8 mouse cellular contexts compared by ENCODE assay signal in the genomic region with DNA sequence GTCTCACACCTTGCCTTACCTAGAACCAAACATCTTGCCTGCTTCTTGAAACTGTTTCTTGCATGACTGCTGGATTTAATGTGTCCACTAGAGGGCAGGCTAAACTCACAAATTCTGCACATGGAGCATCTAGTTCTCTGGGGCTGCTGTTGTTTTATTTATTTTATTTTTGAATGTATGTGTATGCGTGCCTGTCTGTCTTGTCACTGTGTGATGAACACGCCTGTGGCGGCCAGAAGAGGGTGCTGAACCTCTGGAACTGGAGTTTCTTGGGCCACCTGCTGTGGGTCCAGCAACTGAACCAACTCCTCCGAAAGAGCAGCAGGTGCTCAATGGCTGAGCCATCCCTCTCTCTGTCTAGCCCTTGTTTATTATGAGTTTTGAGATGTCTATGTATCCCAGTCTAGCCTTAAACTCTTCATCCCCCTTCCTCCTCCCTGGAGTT. TPM values are rescaled to one million over a fixed set of nuclear protein-coding genes. Genes with fewer than 3 reads are reported as not detected.
A peak's percentile ranks its signal among the peaks of the same experiment; 100 is the strongest.
DNase-seq lines count a peak whose midpoint lies in the region; ATAC-seq and TF ChIP-seq lines count a peak whose summit lies in the region.

No protein-coding gene starts in this region.

- peak; percentile 87 for TF ChIP-seq CTCF in left cerebral cortex, adult 2 months (IDR thresholded peaks at IDR 0.05)

- H3K4me2 ChIP-seq in forebrain, embryonic 11.5 days (ENCODE audit: low read depth, low read length, severe bottlenecking), result no peak overlapping the region
- H3K4me2 ChIP-seq in liver, embryonic 11.5 days, result no peak overlapping the region
- H3K4me2 ChIP-seq in stomach, embryonic 16.5 days (ENCODE audit: low read depth, low read length), result no peak overlapping the region

- H3K27me3 ChIP-seq in forebrain, embryonic 11.5 days (ENCODE audit: control insufficient read depth, insufficient read depth, low read length), result no peaks in the 10 kb centered on the region
- H3K27me3 ChIP-seq in liver, embryonic 11.5 days (replicated peaks; ENCODE audit: control insufficient read depth, insufficient read depth, low read length), result no peaks in the 10 kb centered on the region
- H3K27me3 ChIP-seq in stomach, embryonic 16.5 days (ENCODE audit: control insufficient read depth, insufficient read depth, low read length), result no peaks in the 10 kb centered on the region

- WGBS in forebrain, embryonic 11.5 days, result 14% methylated on average over 4 of the region's 4 CpGs
- WGBS in liver, embryonic 11.5 days, result 20% methylated on average over 4 of the region's 4 CpGs
- 16% methylated on average over 4 of the region's 4 CpGs for WGBS in stomach, embryonic 16.5 days

- no peaks in the 10 kb centered on the region for H3K4me1 ChIP-seq in forebrain, embryonic 11.5 days (replicated peaks; ENCODE audit: control insufficient read depth, insufficient read depth, low read length)
- H3K4me1 ChIP-seq in liver, embryonic 11.5 days (replicated peaks; ENCODE audit: control insufficient read depth, insufficient read depth, low read length), result no peaks in the 10 kb centered on the region
- no peaks in the 10 kb centered on the region for H3K4me1 ChIP-seq in stomach, embryonic 16.5 days (ENCODE audit: control insufficient read depth, insufficient read depth, low read length)

- no peaks in the 10 kb centered on the region for H3K9me3 ChIP-seq in forebrain, embryonic 11.5 days (ENCODE audit: control insufficient read depth, low read length)
- H3K9me3 ChIP-seq in liver, embryonic 11.5 days (ENCODE audit: control insufficient read depth, low read length), result no peaks in the 10 kb centered on the region
- H3K9me3 ChIP-seq in stomach, embryonic 16.5 days (replicated peaks; ENCODE audit: control insufficient read depth, low read length), result no peaks in the 10 kb centered on the region

- peak; percentile 70 for ATAC-seq in forebrain, embryonic 11.5 days (replicated peaks; ENCODE audit: low FRiP score)
- ATAC-seq in liver, embryonic 11.5 days (replicated peaks; ENCODE audit: low FRiP score), result peak; percentile 55; the same call in 1 of the 2 replicates
- peak; percentile 66; the same call in 1 of the 2 replicates for ATAC-seq in stomach, embryonic 16.5 days (ENCODE audit: insufficient read depth, low FRiP score)

- intact Hi-C loops in left cerebral cortex, adult 2 months (cut with DNase I), result loop anchor here (1.0 kb wide), 1 partner anchor 62 kb away; no protein-coding TSS in a partner anchor

- no peak overlapping the region for H3K9ac ChIP-seq in forebrain, embryonic 11.5 days (ENCODE audit: low read length)
- H3K9ac ChIP-seq in liver, embryonic 11.5 days (ENCODE audit: low read depth, low read length), result no peak overlapping the region
- H3K9ac ChIP-seq in stomach, embryonic 16.5 days (ENCODE audit: low read length), result no peak overlapping the region

- no peak overlapping the region for H3K4me3 ChIP-seq in left cerebral cortex, adult 2 months
- no peak overlapping the region for H3K4me3 ChIP-seq in forebrain, embryonic 11.5 days (ENCODE audit: low read depth, low read length)
- no peak overlapping the region for H3K4me3 ChIP-seq in liver, embryonic 11.5 days (ENCODE audit: low read depth, low read length)
- H3K4me3 ChIP-seq in stomach, embryonic 16.5 days (replicated peaks; ENCODE audit: low read length), result no peak overlapping the region

- no peaks in the 10 kb centered on the region for H3K36me3 ChIP-seq in forebrain, embryonic 11.5 days (ENCODE audit: control insufficient read depth, insufficient read depth, low read length)
- no peaks in the 10 kb centered on the region for H3K36me3 ChIP-seq in liver, embryonic 11.5 days (ENCODE audit: control insufficient read depth, insufficient read depth, low read length)
- H3K36me3 ChIP-seq in stomach, embryonic 16.5 days (ENCODE audit: control insufficient read depth, insufficient read depth, low read length), result no peaks in the 10 kb centered on the region

- no peak overlapping the region for H3K27ac ChIP-seq in left cerebral cortex, adult 2 months
- H3K27ac ChIP-seq in forebrain, embryonic 11.5 days (ENCODE audit: low read depth, low read length), result no peak overlapping the region
- no peak overlapping the region for H3K27ac ChIP-seq in liver, embryonic 11.5 days (ENCODE audit: low read depth, low read length)
- no peak overlapping the region for H3K27ac ChIP-seq in stomach, embryonic 16.5 days (ENCODE audit: low read length)

- DNase-seq in left cerebral cortex, adult 2 months (ENCODE audit: extremely low spot score in 1 of 2, low spot score in 2 of 2), result peak; percentile 31 to 49
- no peak for DNase-seq in left cerebral cortex, adult 8-10 months (ENCODE audit: low spot score in 2 of 2)
- DNase-seq in c-Kit-negative CD71-positive TER-119-positive erythroid progenitor cells, embryonic 14.5 days (ENCODE audit: low read depth, low spot score), result peak; percentile 60
- peak; percentile 73 for DNase-seq in forebrain, embryonic 11.5 days (ENCODE audit: low spot score)
- DNase-seq in hindlimb bud, embryonic 11.5 days (ENCODE audit: extremely low spot score, low read depth, low spot score), result peak; percentile 77
- peak; percentile 66 for DNase-seq in liver, embryonic 11.5 days (ENCODE audit: low spot score)
- DNase-seq in naive thymus-derived CD4-positive, alpha-beta T cell, adult 2 months (ENCODE audit: low read depth), result peak; percentile 92

RNA-seq across cellular contexts. Expression of a gene that starts 5.9 kb away (rescaled TPM):
- 10 to 100 TPM; 13.2 to 17.7 TPM for total RNA-seq in left cerebral cortex, adult 2 months (2021)
- total RNA-seq in left cerebral cortex, adult 8-10 months (2022), result 10 to 100 TPM; 19.4 to 22.5 (median 21.3) TPM
- polyA plus RNA-seq in forebrain, embryonic 11.5 days (2014; fragmentation: Nextera tagmentation; extraction: Ambion mirVana), result 25.3 and 25.7 TPM in 2 replicates
- polyA plus RNA-seq in liver, embryonic 11.5 days (2014; fragmentation: Nextera tagmentation; extraction: Ambion mirVana), result 3.4 and 3.5 TPM in 2 replicates
- polyA plus RNA-seq in stomach, embryonic 16.5 days (2015; fragmentation: Nextera tagmentation; extraction: Ambion mirVana), result 8.5 and 9.3 TPM in 2 replicates

RNA-seq across cellular contexts. Expression of a gene that starts 9.2 kb away (rescaled TPM):
- total RNA-seq in left cerebral cortex, adult 2 months (2021), result 10 to 100 TPM; 79.0 to 85.9 TPM
- 10 to 100 TPM; 78.7 to 86.6 (median 81.7) TPM for total RNA-seq in left cerebral cortex, adult 8-10 months (2022)
- polyA plus RNA-seq in forebrain, embryonic 11.5 days (2014; fragmentation: Nextera tagmentation; extraction: Ambion mirVana), result 44.7 and 51.0 TPM in 2 replicates
- polyA plus RNA-seq in liver, embryonic 11.5 days (2014; fragmentation: Nextera tagmentation; extraction: Ambion mirVana), result 40.6 and 41.9 TPM in 2 replicates
- 32.1 and 33.7 TPM in 2 replicates for polyA plus RNA-seq in stomach, embryonic 16.5 days (2015; fragmentation: Nextera tagmentation; extraction: Ambion mirVana)

Comparison
In these comparisons a context has a peak if more than half of its experiments do, and no peak if none do; other contexts are left out.
1. DNase-seq: peak in left cerebral cortex, adult 2 months (2 of 2), c-Kit-negative CD71-positive TER-119-positive erythroid progenitor cells, embryonic 14.5 days (single experiment), forebrain, embryonic 11.5 days (single experiment), hindlimb bud, embryonic 11.5 days (single experiment), liver, embryonic 11.5 days (single experiment) and naive thymus-derived CD4-positive, alpha-beta T cell, adult 2 months (single experiment); none in left cerebral cortex, adult 8-10 months (0 of 2).
2. Peak in every context shown above with its lines, with median percentiles within 50 percentile points of each other: ATAC-seq.